Mouse (Mus musculus) neural tube, embryonic 15.5 days (tissue): ENCODE measurements around the gene Thumpd2. TPM values are rescaled to one million over a fixed set of nuclear protein-coding genes. Genes with fewer than 3 reads are reported as not detected.

Experiments used
- ATAC-seq: fragments of 200-750 bp; cut with Nextera tagmentation; 2 replicates; pipeline ENCODE4 v1.8.0; 2017; ENCODE audit warnings: mild to moderate bottlenecking, moderate TSS enrichment, moderate library complexity; ENCODE audit not compliant: low FRiP score
- H3K27ac ChIP-seq: fragments of 300-500 bp; sonication (generic); replicated peaks from 2 replicates; pipeline ENCODE4 v1.5.1; 2015; ENCODE audit warnings: mild to moderate bottlenecking, inconsistent platforms
- H3K27me3 ChIP-seq: fragments of 300-500 bp; sonication (generic); replicated peaks from 2 replicates; pipeline ENCODE4 v1.6.1; 2015; ENCODE audit warnings: inconsistent platforms
- H3K36me3 ChIP-seq: fragments of 300-500 bp; sonication (generic); 2 replicates; pipeline ENCODE4 v1.6.1; 2015; ENCODE audit warnings: inconsistent platforms
- H3K4me1 ChIP-seq: fragments of 300-500 bp; sonication (generic); 2 replicates; pipeline ENCODE4 v1.6.1; 2015; ENCODE audit warnings: inconsistent platforms
- H3K4me2 ChIP-seq: fragments of 300-500 bp; sonication (generic); 2 replicates; pipeline ENCODE4 v1.6.1; 2015; ENCODE audit warnings: inconsistent platforms, mild to moderate bottlenecking, moderate library complexity
- H3K4me3 ChIP-seq: fragments of 300-500 bp; sonication (generic); replicated peaks from 2 replicates; pipeline ENCODE4 v1.5.1; 2015; ENCODE audit warnings: mild to moderate bottlenecking, inconsistent platforms
- H3K9ac ChIP-seq: fragments of 300-500 bp; sonication (generic); replicated peaks from 2 replicates; pipeline ENCODE4 v1.6.1; 2015; ENCODE audit warnings: mild to moderate bottlenecking, inconsistent platforms
- H3K9me3 ChIP-seq: fragments of 300-500 bp; sonication (generic); replicated peaks from 2 replicates; pipeline ENCODE4 v1.6.1; 2016; ENCODE audit warnings: inconsistent platforms
- WGBS: fragments of 180-500 bp; shearing (Covaris S2); methylation state at CpG from one replicate; pipeline ENCODE4 v1.1.7; 2015; ENCODE audit warnings: mixed read lengths; 5-methylcytosine and 5-hydroxymethylcytosine counted together
- polyA plus RNA-seq: library from polyadenylated mRNA; unstranded; fragments of >200 nt; fragmentation: Nextera tagmentation; extraction: Ambion mirVana; gene quantifications from 2 replicates; pipeline ENCODE4 v1.2.1, GENCODE M21; 2015

Gene Thumpd2
- polyA plus RNA-seq, 1 experiment from 2014 or later, result 7.5 TPM

- peaks cover 16% of the 10 kb centered on the region; the same call in 1 of the 2 replicates for H3K36me3 ChIP-seq
- ATAC-seq, result no peak
- H3K4me3 ChIP-seq, result no peak overlapping the region
- H3K4me2 ChIP-seq, result no peak overlapping the region
- H3K27ac ChIP-seq, result no peak overlapping the region
- H3K27me3 ChIP-seq, result no peaks in the 10 kb centered on the region
- no peaks in the 10 kb centered on the region for H3K4me1 ChIP-seq
- H3K9me3 ChIP-seq, result no peaks in the 10 kb centered on the region
- WGBS, result 93% methylated on average over 3 of the region's 3 CpGs
- no peak overlapping the region for H3K9ac ChIP-seq
These were observed 32.9 kb downstream of the Thumpd2 start for GRCm38 (mm10) chr17:81031830-81032442.

- no peaks in the 10 kb centered on the region for H3K9me3 ChIP-seq
- no peak overlapping the region for H3K4me3 ChIP-seq
- no peak overlapping the region for H3K27ac ChIP-seq
- no peak overlapping the region for H3K9ac ChIP-seq
- no peak overlapping the region for H3K4me2 ChIP-seq
- WGBS, result 82% methylated on average over 6 of the region's 6 CpGs
- ATAC-seq, result no peak
- H3K36me3 ChIP-seq, result peaks cover 27% of the 10 kb centered on the region; the same call in 1 of the 2 replicates
- H3K27me3 ChIP-seq, result no peaks in the 10 kb centered on the region
- no peaks in the 10 kb centered on the region for H3K4me1 ChIP-seq
These were observed 37.6 kb downstream of the Thumpd2 start for GRCm38 (mm10) chr17:81027331-81027730.

GRCm38 (mm10) chr17:81017132-81017531, 47.8 kb downstream of the Thumpd2 start:
- H3K27me3 ChIP-seq, result no peaks in the 10 kb centered on the region
- 45% methylated on average over 1 of the region's 1 CpGs for WGBS

GRCm38 (mm10) chr17:81015814-81016447, 49.0 kb downstream of the Thumpd2 start:
- Histone ChIP-seq H3K4me3 (no peak overlapping the region), H3K4me2 (no peak overlapping the region), H3K36me3 (no peaks in the 10 kb centered on the region), H3K27me3 (no peaks in the 10 kb centered on the region), H3K9ac (no peak overlapping the region), H3K27ac (no peak overlapping the region), H3K9me3 (no peaks in the 10 kb centered on the region), H3K4me1 (peaks cover 17% of the 10 kb centered on the region; the same call in 1 of the 2 replicates)
- 57% methylated on average over 4 of the region's 4 CpGs for WGBS
- peak; percentile 45; the same call in 1 of the 2 replicates for ATAC-seq

More at GRCm38 (mm10) chr17:81017132-81017531, 47.8 kb downstream of the Thumpd2 start:
- Histone ChIP-seq H3K36me3 (no peaks in the 10 kb centered on the region), H3K9me3 (no peaks in the 10 kb centered on the region), H3K9ac (no peak overlapping the region), H3K27ac (no peak overlapping the region), H3K4me1 (peaks cover 11% of the 10 kb centered on the region; the same call in 1 of the 2 replicates), H3K4me2 (no peak overlapping the region), H3K4me3 (no peak overlapping the region)
- peak; percentile 59 for ATAC-seq

GRCm38 (mm10) chr17:81010844-81011685, 53.8 kb downstream of the Thumpd2 start:
- H3K9me3 ChIP-seq, result no peaks in the 10 kb centered on the region

GRCm38 (mm10) chr17:81010199-81010598, 54.7 kb downstream of the Thumpd2 start:
- no peak for ATAC-seq
- H3K27me3 ChIP-seq, result no peaks in the 10 kb centered on the region
- H3K36me3 ChIP-seq, result no peaks in the 10 kb centered on the region
- peaks cover 24% of the 10 kb centered on the region for H3K4me1 ChIP-seq
- H3K27ac ChIP-seq, result no peak overlapping the region
- 49% methylated on average over 3 of the region's 3 CpGs for WGBS
- H3K4me2 ChIP-seq, result no peak overlapping the region
- no peak overlapping the region for H3K9ac ChIP-seq
- H3K4me3 ChIP-seq, result no peak overlapping the region
- no peaks in the 10 kb centered on the region for H3K9me3 ChIP-seq

More at GRCm38 (mm10) chr17:81010844-81011685, 53.8 kb downstream of the Thumpd2 start:
- 64% methylated on average over 18 of the region's 18 CpGs for WGBS
- peak overlapping the region; percentile 7; the same call in 1 of the 2 replicates for H3K27ac ChIP-seq
- H3K27me3 ChIP-seq, result no peaks in the 10 kb centered on the region
- no peak overlapping the region for H3K9ac ChIP-seq
- H3K4me1 ChIP-seq, result peaks cover 19% of the 10 kb centered on the region
- no peak overlapping the region for H3K4me2 ChIP-seq
- no peak overlapping the region for H3K4me3 ChIP-seq
- H3K36me3 ChIP-seq, result no peaks in the 10 kb centered on the region
- ATAC-seq, result peak; percentile 71

GRCm38 (mm10) chr17:81009112-81009511, 55.8 kb downstream of the Thumpd2 start:
- ATAC-seq, result no peak
- Histone ChIP-seq H3K27ac (no peak overlapping the region), H3K9me3 (no peaks in the 10 kb centered on the region), H3K4me2 (no peak overlapping the region), H3K27me3 (no peaks in the 10 kb centered on the region), H3K9ac (no peak overlapping the region), H3K4me3 (no peak overlapping the region), H3K4me1 (peaks cover 30% of the 10 kb centered on the region), H3K36me3 (no peaks in the 10 kb centered on the region)
- WGBS, result 79% methylated on average over 10 of the region's 10 CpGs

- Histone ChIP-seq H3K4me2 (no peak overlapping the region), H3K4me3 (no peak overlapping the region), H3K36me3 (no peaks in the 10 kb centered on the region), H3K9ac (no peak overlapping the region), H3K9me3 (no peaks in the 10 kb centered on the region), H3K27ac (no peak overlapping the region), H3K27me3 (no peaks in the 10 kb centered on the region), H3K4me1 (peaks cover 21% of the 10 kb centered on the region)
- WGBS, result 28% methylated on average over 8 of the region's 8 CpGs
- 0 out of 2 replicates have a peak, but pooled peaks have one; percentile 19 for ATAC-seq
These were observed 59.6 kb downstream of the Thumpd2 start for GRCm38 (mm10) chr17:81005292-81005691.

GRCm38 (mm10) chr17:81004454-81004853, 60.4 kb downstream of the Thumpd2 start:
- 89% methylated on average over 11 of the region's 11 CpGs for WGBS
- Histone ChIP-seq H3K27ac (no peak overlapping the region), H3K9me3 (no peaks in the 10 kb centered on the region), H3K4me2 (no peak overlapping the region), H3K4me3 (no peak overlapping the region), H3K36me3 (no peaks in the 10 kb centered on the region), H3K4me1 (peaks cover 14% of the 10 kb centered on the region), H3K9ac (no peak overlapping the region), H3K27me3 (no peaks in the 10 kb centered on the region)
- no peak for ATAC-seq

- no peaks in the 10 kb centered on the region for H3K36me3 ChIP-seq
- no peak overlapping the region for H3K4me2 ChIP-seq
- peaks cover 14% of the 10 kb centered on the region for H3K4me1 ChIP-seq
- H3K9me3 ChIP-seq, result no peaks in the 10 kb centered on the region
- no peak overlapping the region for H3K27ac ChIP-seq
- WGBS, result 87% methylated on average over 5 of the region's 5 CpGs
- no peaks in the 10 kb centered on the region for H3K27me3 ChIP-seq
- no peak overlapping the region for H3K9ac ChIP-seq
- no peak for ATAC-seq
- no peak overlapping the region for H3K4me3 ChIP-seq
These were observed 62.8 kb downstream of the Thumpd2 start for GRCm38 (mm10) chr17:81002130-81002529.

GRCm38 (mm10) chr17:81001647-81002046, 63.2 kb downstream of the Thumpd2 start:
- Histone ChIP-seq H3K27me3 (no peaks in the 10 kb centered on the region), H3K27ac (no peak overlapping the region), H3K9ac (no peak overlapping the region), H3K9me3 (no peaks in the 10 kb centered on the region), H3K4me3 (no peak overlapping the region), H3K4me2 (no peak overlapping the region), H3K36me3 (no peaks in the 10 kb centered on the region), H3K4me1 (peaks cover 14% of the 10 kb centered on the region)
- ATAC-seq, result no peak
- 77% methylated on average over 4 of the region's 4 CpGs for WGBS
